Mouse (Mus musculus): ENCODE measurements around the gene Kdr. TPM values are rescaled to one million over a fixed set of nuclear protein-coding genes. Genes with fewer than 3 reads are reported as not detected.

Gene Kdr
- polyA plus RNA-seq, 1 experiment, result 2.1 TPM

GRCm38 (mm10) chr5:75921730-75922387, 56.4 kb downstream of the Kdr start:
- no peak overlapping the region for H3K4me3 ChIP-seq (ENCODE audit: insufficient read depth, low read length)
- no peak overlapping the region for H3K27ac ChIP-seq (ENCODE audit: insufficient read depth, low read depth, low read length)

DNA sequence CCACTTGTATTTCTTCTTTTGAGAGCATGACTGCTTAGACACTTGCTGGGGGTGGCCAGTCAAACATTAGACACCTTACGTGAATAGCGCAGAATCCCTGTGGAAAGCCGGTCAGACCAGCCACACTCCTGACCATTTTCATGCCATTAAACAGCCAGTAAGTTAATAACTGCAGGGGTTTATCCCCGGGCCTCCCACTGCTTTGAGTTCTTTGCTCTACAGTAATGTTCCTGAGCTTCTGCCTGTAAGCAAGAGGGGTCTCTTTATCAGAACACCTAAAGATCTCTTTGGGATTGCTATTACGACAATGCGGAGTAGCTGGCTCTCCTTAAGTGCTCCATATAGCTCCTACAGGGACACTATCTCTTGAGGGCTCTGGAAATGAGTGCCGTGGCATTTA, 58.7 kb downstream of the Kdr start:
- TF ChIP-seq POLR2A (IDR thresholded peaks at IDR 0.05; ENCODE audit: borderline replicate concordance, low read depth, low read length), result no peak
- no peak for TF ChIP-seq CTCF (IDR thresholded peaks at IDR 0.05; ENCODE audit: low read depth, low read length)
- Histone ChIP-seq H3K4me3 (ENCODE audit: insufficient read depth, low read length) (no peak overlapping the region), H3K4me1 (ENCODE audit: control insufficient read depth, insufficient read depth, low read length) (peaks cover 15% of the 10 kb centered on the region), H3K27ac (ENCODE audit: insufficient read depth, low read depth, low read length) (no peak overlapping the region)

More at GRCm38 (mm10) chr5:75921730-75922387, 56.4 kb downstream of the Kdr start:
- H3K4me1 ChIP-seq (ENCODE audit: control insufficient read depth, insufficient read depth, low read length), result peaks cover 15% of the 10 kb centered on the region
- no peak for TF ChIP-seq POLR2A (IDR thresholded peaks at IDR 0.05; ENCODE audit: borderline replicate concordance, low read depth, low read length)
- no peak for TF ChIP-seq CTCF (IDR thresholded peaks at IDR 0.05; ENCODE audit: low read depth, low read length)

DNA sequence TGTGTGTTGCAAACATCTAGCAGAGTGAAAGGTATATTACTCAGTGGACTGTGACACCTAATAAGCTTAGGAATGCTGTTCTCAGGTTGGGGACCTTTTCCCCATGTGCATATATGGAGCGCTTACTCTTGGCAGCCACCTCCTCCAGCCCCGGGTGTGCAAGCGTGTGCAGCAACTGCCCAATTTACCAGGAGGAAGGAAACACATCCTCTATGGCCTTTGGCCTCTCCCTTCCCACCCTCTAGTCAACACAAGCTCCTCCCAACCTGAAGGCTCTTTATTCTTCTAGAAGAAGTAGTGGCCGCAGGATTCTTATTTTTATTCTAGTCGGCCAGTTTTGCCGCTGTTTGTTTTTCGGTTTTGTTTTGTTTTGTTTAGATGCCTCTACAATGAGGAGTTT, 60.1 kb downstream of the Kdr start:
- Histone ChIP-seq H3K27ac (ENCODE audit: insufficient read depth, low read depth, low read length) (no peak overlapping the region), H3K4me3 (ENCODE audit: insufficient read depth, low read length) (no peak overlapping the region), H3K4me1 (ENCODE audit: control insufficient read depth, insufficient read depth, low read length) (peaks cover 8% of the 10 kb centered on the region)
- TF ChIP-seq CTCF (IDR thresholded peaks at IDR 0.05; ENCODE audit: low read depth, low read length) (no peak), POLR2A (IDR thresholded peaks at IDR 0.05; ENCODE audit: borderline replicate concordance, low read depth, low read length) (no peak)

- TF ChIP-seq POLR2A (IDR thresholded peaks at IDR 0.05; ENCODE audit: borderline replicate concordance, low read depth, low read length) (no peak), CTCF (IDR thresholded peaks at IDR 0.05; ENCODE audit: low read depth, low read length) (no peak)
- no peak overlapping the region for H3K4me3 ChIP-seq (ENCODE audit: insufficient read depth, low read length)
- H3K27ac ChIP-seq (ENCODE audit: insufficient read depth, low read depth, low read length), result no peak overlapping the region
- no peaks in the 10 kb centered on the region for H3K4me1 ChIP-seq (ENCODE audit: control insufficient read depth, insufficient read depth, low read length)
Observed at GRCm38 (mm10) chr5:75917231-75917630, 61.0 kb downstream of the Kdr start.

DNA sequence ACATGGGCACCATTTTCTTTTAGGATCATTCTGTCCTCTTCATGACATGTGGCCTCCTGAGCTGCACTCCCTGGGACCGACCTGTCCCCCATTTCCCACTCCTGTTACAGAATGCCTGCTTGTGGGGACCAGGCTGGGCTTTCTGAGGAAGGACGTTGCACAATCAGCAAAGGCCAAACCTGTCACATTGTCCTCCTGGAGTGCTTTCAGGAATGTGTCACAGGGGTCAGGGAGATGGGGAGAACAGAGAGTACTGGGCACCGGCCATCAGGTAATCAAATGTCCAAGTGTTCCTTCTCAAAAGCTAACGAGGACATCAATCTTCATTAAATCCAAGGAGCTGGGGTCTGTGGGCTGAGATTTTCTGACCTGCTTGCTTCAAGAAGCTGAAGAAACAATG, 72.2 kb downstream of the Kdr start:
- peaks cover 4% of the 10 kb centered on the region; the same call in 1 of the 2 replicates for H3K4me1 ChIP-seq (ENCODE audit: control insufficient read depth, insufficient read depth, low read length)
- TF ChIP-seq POLR2A (IDR thresholded peaks at IDR 0.05; ENCODE audit: borderline replicate concordance, low read depth, low read length), result no peak
- no peak for TF ChIP-seq CTCF (IDR thresholded peaks at IDR 0.05; ENCODE audit: low read depth, low read length)
- no peak overlapping the region for H3K4me3 ChIP-seq (ENCODE audit: insufficient read depth, low read length)
- no peak overlapping the region for H3K27ac ChIP-seq (ENCODE audit: insufficient read depth, low read depth, low read length)

- H3K27ac ChIP-seq (ENCODE audit: insufficient read depth, low read depth, low read length), result no peak overlapping the region
- no peak for TF ChIP-seq CTCF (IDR thresholded peaks at IDR 0.05; ENCODE audit: low read depth, low read length)
- TF ChIP-seq POLR2A (IDR thresholded peaks at IDR 0.05; ENCODE audit: borderline replicate concordance, low read depth, low read length), result no peak
- H3K4me3 ChIP-seq (ENCODE audit: insufficient read depth, low read length), result no peak overlapping the region
- H3K4me1 ChIP-seq (ENCODE audit: control insufficient read depth, insufficient read depth, low read length), result peaks cover 14% of the 10 kb centered on the region
Observed at GRCm38 (mm10) chr5:75900231-75900920, 77.9 kb downstream of the Kdr start.

DNA sequence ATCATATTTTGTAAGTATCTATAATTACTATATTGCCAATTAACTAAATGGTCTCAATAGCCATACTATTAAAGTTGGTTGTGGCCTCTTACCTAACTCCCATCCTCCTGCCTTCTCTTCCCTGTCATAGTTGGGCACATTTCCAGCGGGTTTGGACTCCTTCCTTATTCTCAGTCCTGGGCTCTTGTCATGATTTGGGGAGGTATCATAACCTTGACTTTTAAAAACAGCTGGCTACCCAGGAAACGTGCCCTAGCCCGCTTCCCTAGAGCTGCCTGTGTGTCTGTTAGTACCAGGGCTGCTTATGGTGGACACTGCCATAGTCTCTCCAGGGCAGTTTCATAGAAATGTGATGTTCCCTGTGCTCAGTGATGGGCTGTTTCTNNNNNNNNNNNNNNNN, 82.9 kb downstream of the Kdr start:
- Histone ChIP-seq H3K4me1 (ENCODE audit: control insufficient read depth, insufficient read depth, low read length) (peaks cover 11% of the 10 kb centered on the region), H3K4me3 (ENCODE audit: insufficient read depth, low read length) (no peak overlapping the region), H3K27ac (ENCODE audit: insufficient read depth, low read depth, low read length) (no peak overlapping the region)
- no peak for TF ChIP-seq POLR2A (IDR thresholded peaks at IDR 0.05; ENCODE audit: borderline replicate concordance, low read depth, low read length)
- TF ChIP-seq CTCF (IDR thresholded peaks at IDR 0.05; ENCODE audit: low read depth, low read length), result no peak

GRCm38 (mm10) chr5:75892956-75893471, 85.2 kb downstream of the Kdr start:
- Histone ChIP-seq H3K4me3 (ENCODE audit: insufficient read depth, low read length) (no peak overlapping the region), H3K27ac (ENCODE audit: insufficient read depth, low read depth, low read length) (no peak overlapping the region), H3K4me1 (ENCODE audit: control insufficient read depth, insufficient read depth, low read length) (peaks cover 11% of the 10 kb centered on the region)
- TF ChIP-seq CTCF (IDR thresholded peaks at IDR 0.05; ENCODE audit: low read depth, low read length), result no peak
- TF ChIP-seq POLR2A (IDR thresholded peaks at IDR 0.05; ENCODE audit: borderline replicate concordance, low read depth, low read length), result no peak

Other genes with a start within 250 kb of the Kdr start
- gene Srd5a3, start 161.8 kb upstream of the Kdr start, polyA plus RNA-seq (2012; ENCODE audit: insufficient read depth, insufficient read length, missing spikeins), result 57.3 and 60.0 TPM in 2 replicates
- gene Tmem165, start 205.4 kb upstream of the Kdr start, polyA plus RNA-seq (2012; ENCODE audit: insufficient read depth, insufficient read length, missing spikeins), result 56.9 and 60.9 TPM in 2 replicates